Mouse (Mus musculus): ENCODE measurements around the gene Tctex1d1. TPM values are rescaled to one million over a fixed set of nuclear protein-coding genes. Genes with fewer than 3 reads are reported as not detected.

The Tctex1d1 gene
- polyA plus RNA-seq, 3 experiments from 2014 or later = 0.58 TPM; not detected in 2

Other genes starting within 250 kb of the Tctex1d1 start
- gene Sgip1, start 237.3 kb upstream of the Tctex1d1 start, polyA plus RNA-seq (2017; shearing (Covaris generic)) = 1 to 10 TPM in 2 of 3 experiments, not detected in 1; 1.2 to 1.9 TPM
- gene Insl5, start 48.2 kb downstream of the Tctex1d1 start, polyA plus RNA-seq (2017; shearing (Covaris generic)) = not detected
- gene Mier1, start 135.8 kb downstream of the Tctex1d1 start, polyA plus RNA-seq (2017; shearing (Covaris generic)) = 10 to 100 TPM; 67.5 to 88.1 (median 83.0) TPM
- 1 to 10 TPM; 1.2 to 2.1 (median 1.4) TPM for gene Wdr78, start 135.9 kb downstream of the Tctex1d1 start, polyA plus RNA-seq (2017; shearing (Covaris generic))
- gene Slc35d1, start 236.6 kb downstream of the Tctex1d1 start, polyA plus RNA-seq (2017; shearing (Covaris generic)) = 10 to 100 TPM; 21.1 to 24.4 (median 24.2) TPM